Mouse (Mus musculus): ENCODE results near the gene Cyp4f40. TPM values are rescaled to one million over a fixed set of nuclear protein-coding genes. Genes with fewer than 3 reads are reported as not detected.

The Cyp4f40 gene
- polyA plus RNA-seq, 1 experiment from 2014 or later, result 24.6 TPM

Other genes starting within 250 kb of the Cyp4f40 start
- gene Pglyrp2, start 234.7 kb upstream of the Cyp4f40 start, polyA plus RNA-seq (2015; fragmentation: Nextera tagmentation; extraction: Ambion mirVana), result 0.42 and 0.79 TPM in 2 replicates
- 0.37 and 0.88 TPM in 2 replicates for gene Cyp4f39, start 206.2 kb upstream of the Cyp4f40 start, polyA plus RNA-seq (2015; fragmentation: Nextera tagmentation; extraction: Ambion mirVana)
- gene Cyp4f17, start 152.8 kb upstream of the Cyp4f40 start, polyA plus RNA-seq (2015; fragmentation: Nextera tagmentation; extraction: Ambion mirVana), result 4.6 TPM in 2 replicates
- gene Cyp4f16, start 122.3 kb upstream of the Cyp4f40 start, polyA plus RNA-seq (2015; fragmentation: Nextera tagmentation; extraction: Ambion mirVana), result 58.5 and 70.7 TPM in 2 replicates
- not detected in 2 replicates for gene Cyp4f37, start 37.6 kb upstream of the Cyp4f40 start, polyA plus RNA-seq (2015; fragmentation: Nextera tagmentation; extraction: Ambion mirVana)
- gene Cyp4f15, start 26.7 kb downstream of the Cyp4f40 start, polyA plus RNA-seq (2015; fragmentation: Nextera tagmentation; extraction: Ambion mirVana), result 0.26 and 0.28 TPM in 2 replicates
- 26.5 and 27.0 TPM in 2 replicates for gene Zfp871, start 129.4 kb downstream of the Cyp4f40 start, polyA plus RNA-seq (2015; fragmentation: Nextera tagmentation; extraction: Ambion mirVana)
- 3.0 and 3.4 TPM in 2 replicates for gene Zfp811, start 151.0 kb downstream of the Cyp4f40 start, polyA plus RNA-seq (2015; fragmentation: Nextera tagmentation; extraction: Ambion mirVana)
- gene Zfp799, start 171.4 kb downstream of the Cyp4f40 start, polyA plus RNA-seq (2015; fragmentation: Nextera tagmentation; extraction: Ambion mirVana), result 8.2 and 9.8 TPM in 2 replicates
- 5.9 and 7.3 TPM in 2 replicates for gene Zfp870, start 232.7 kb downstream of the Cyp4f40 start, polyA plus RNA-seq (2015; fragmentation: Nextera tagmentation; extraction: Ambion mirVana)

Measured in intestine, embryonic 16.5 days (tissue).